Mouse (Mus musculus) stomach, postnatal 0 days (tissue): ENCODE measurements at regions not wholly inside any gene's neighbourhood (a gene's known extent, or its start where the extent isn't known, plus 50 kb on each side); places are given as distances from the start of the nearest gene placed in this dataset.

Source experiments
- CTCF ChIP-seq: IDR thresholded peaks from 2 replicates; pipeline ENCODE4 v1.5.1; 2016; ENCODE audit warnings: antibody characterized with exemption, low read depth, mild to moderate bottlenecking, moderate library complexity
- EP300 ChIP-seq: optimal IDR thresholded peaks from 2 replicates; pipeline ENCODE3; 2016; ENCODE audit warnings: antibody characterized with exemption

GRCm38 (mm10) chr2:106578062-106578461 lies 115.0 kb upstream of the Mpped2 start:
- no peak for TF ChIP-seq CTCF
- TF ChIP-seq EP300, result no peak
